Mouse (Mus musculus) lung, embryonic 14.5 days (tissue): ENCODE measurements around the gene Med4. TPM values are rescaled to one million over a fixed set of nuclear protein-coding genes. Genes with fewer than 3 reads are reported as not detected.

Source experiments
- ATAC-seq: fragments of 200-750 bp; cut with Nextera tagmentation; 2 replicates; pipeline ENCODE4 v1.8.0; 2017; ENCODE audit warnings: mild to moderate bottlenecking, moderate TSS enrichment, moderate library complexity; ENCODE audit not compliant: insufficient read depth
- DNase-seq: peaks from one replicate; pipeline ENCODE4 v3.0.0-alpha.2; 2015
- H3K27ac ChIP-seq: fragments of 300-500 bp; sonication (generic); 2 replicates; pipeline ENCODE4 v1.5.1; 2014; ENCODE audit warnings: low read depth, mild to moderate bottlenecking, moderate library complexity
- H3K27me3 ChIP-seq: fragments of 300-500 bp; sonication (generic); 2 replicates; pipeline ENCODE4 v1.6.1; 2014; ENCODE audit warnings: low read length, control low read depth; ENCODE audit not compliant: insufficient read depth
- H3K36me3 ChIP-seq: fragments of 300-500 bp; sonication (generic); 2 replicates; pipeline ENCODE4 v1.6.1; 2014; ENCODE audit warnings: control low read depth; ENCODE audit not compliant: insufficient read depth
- H3K4me1 ChIP-seq: fragments of 300-500 bp; sonication (generic); 2 replicates; pipeline ENCODE4 v1.6.1; 2014; ENCODE audit warnings: antibody characterized with exemption, control low read depth; ENCODE audit not compliant: insufficient read depth
- H3K4me2 ChIP-seq: fragments of 300-500 bp; sonication (generic); 2 replicates; pipeline ENCODE4 v1.6.1; 2014; ENCODE audit warnings: mild to moderate bottlenecking
- H3K4me3 ChIP-seq: fragments of 300-500 bp; sonication (generic); 2 replicates; pipeline ENCODE4 v1.5.1; 2014; ENCODE audit warnings: low read depth, low read length
- H3K9ac ChIP-seq: fragments of 300-500 bp; sonication (generic); 2 replicates; pipeline ENCODE4 v1.6.1; 2014
- H3K9me3 ChIP-seq: fragments of 300-500 bp; sonication (generic); 2 replicates; pipeline ENCODE4 v1.6.1; 2016; ENCODE audit warnings: low read depth, low read length, control low read depth
- CTCF ChIP-seq: IDR thresholded peaks from 2 replicates; pipeline ENCODE4 v1.5.1; 2016; ENCODE audit warnings: antibody characterized with exemption, low read depth
- WGBS: fragments of 180-500 bp; shearing (Covaris S2); extraction: QIAGEN DNeasy Blood & Tissue Kit; methylation state at CpG from one replicate; pipeline ENCODE4 v1.1.7; 2014; 5-methylcytosine and 5-hydroxymethylcytosine counted together
- polyA plus RNA-seq: library from polyadenylated mRNA; unstranded; fragments of >200 nt; fragmentation: Nextera tagmentation; extraction: Ambion mirVana; gene quantifications from 2 replicates; pipeline ENCODE4 v1.2.1, GENCODE M21; 2014

Med4 gene
- polyA plus RNA-seq, 1 experiment from 2014 or later: 91.8 TPM

DNA sequence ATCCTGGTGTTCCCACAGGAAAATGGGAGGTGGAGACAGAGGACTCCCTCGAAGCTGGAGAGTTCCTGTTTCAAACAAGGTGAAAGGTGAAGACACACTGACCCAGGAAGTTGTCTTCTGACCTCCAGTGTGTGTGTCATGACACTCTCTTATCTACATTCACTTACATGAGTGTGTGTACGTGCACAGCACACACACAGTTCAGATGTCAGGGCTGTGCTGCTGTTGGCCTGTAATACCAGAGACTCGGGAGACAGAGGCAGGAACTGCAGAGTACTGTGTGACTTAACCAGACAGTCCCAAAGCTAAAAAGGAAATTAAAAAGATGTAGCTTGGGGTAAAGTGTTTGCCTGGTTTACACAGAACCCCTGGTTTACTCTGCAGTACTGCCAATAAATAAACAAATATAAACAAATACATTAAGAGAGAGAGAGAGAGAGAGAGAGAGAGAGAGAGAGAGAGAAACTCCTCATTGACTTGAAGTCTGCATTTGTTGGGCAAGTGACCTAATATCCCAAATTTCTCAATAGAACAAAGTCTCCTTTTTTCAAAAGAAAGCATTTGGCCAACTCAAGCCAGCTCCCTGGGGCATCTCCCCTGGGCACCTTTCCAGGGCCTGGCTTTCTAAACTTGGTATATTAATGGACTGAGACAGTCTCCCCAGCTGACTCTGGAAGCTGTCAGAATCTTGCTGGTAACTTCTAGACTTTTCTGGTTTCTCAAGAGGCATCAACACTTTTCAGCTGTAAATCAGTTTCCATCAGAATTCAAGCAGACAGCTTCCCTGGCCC is 36.0 kb upstream of the Med4 start:
- Histone ChIP-seq H3K36me3 (no peaks in the 10 kb centered on the region), H3K9ac (no peak overlapping the region), H3K9me3 (no peaks in the 10 kb centered on the region), H3K27ac (peak overlapping the region; percentile 50; the same call in 1 of the 2 replicates), H3K4me2 (no peak overlapping the region; the same call in 1 of the 2 replicates), H3K4me3 (no peak overlapping the region), H3K27me3 (no peaks in the 10 kb centered on the region), H3K4me1 (peaks cover 6% of the 10 kb centered on the region; the same call in 1 of the 2 replicates)
- ATAC-seq (no peak), DNase-seq (peak; percentile 61)
- TF ChIP-seq CTCF: no peak
- 18% methylated on average over 3 of the region's 3 CpGs for WGBS

DNA sequence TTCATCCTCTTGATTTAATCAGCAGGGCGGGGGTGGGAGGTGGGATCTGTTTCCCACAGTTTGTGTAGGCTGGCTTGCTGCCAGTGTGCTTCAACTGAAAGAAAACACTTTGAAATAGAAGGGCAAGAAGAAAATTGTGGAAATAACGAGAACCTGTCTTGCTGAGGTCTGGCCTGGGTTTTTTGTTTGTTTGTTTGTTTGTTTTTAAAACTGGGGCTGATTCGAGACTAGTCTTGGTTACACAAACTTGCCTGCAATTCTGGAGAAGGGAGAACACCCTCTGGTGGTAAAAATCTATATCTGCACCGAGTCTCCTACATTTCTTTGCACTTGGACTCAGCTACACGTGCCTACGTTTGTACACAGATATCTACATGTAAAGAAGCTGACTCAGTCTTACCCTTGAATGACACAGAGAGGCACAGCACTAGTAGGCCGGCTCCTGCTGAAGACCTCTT is 35.2 kb upstream of the Med4 start:
- Histone ChIP-seq H3K9ac (no peak overlapping the region), H3K9me3 (no peaks in the 10 kb centered on the region), H3K36me3 (no peaks in the 10 kb centered on the region), H3K27me3 (no peaks in the 10 kb centered on the region), H3K27ac (peak overlapping the region; percentile 50; the same call in 1 of the 2 replicates), H3K4me1 (peaks cover 6% of the 10 kb centered on the region; the same call in 1 of the 2 replicates), H3K4me3 (no peak overlapping the region), H3K4me2 (peak overlapping the region; percentile 41)
- ATAC-seq: peak; percentile 75; the same call in 1 of the 2 replicates
- 11% methylated on average over 7 of the region's 7 CpGs for WGBS
- peak; percentile 79 for DNase-seq
- peak; percentile 70 for TF ChIP-seq CTCF

DNA sequence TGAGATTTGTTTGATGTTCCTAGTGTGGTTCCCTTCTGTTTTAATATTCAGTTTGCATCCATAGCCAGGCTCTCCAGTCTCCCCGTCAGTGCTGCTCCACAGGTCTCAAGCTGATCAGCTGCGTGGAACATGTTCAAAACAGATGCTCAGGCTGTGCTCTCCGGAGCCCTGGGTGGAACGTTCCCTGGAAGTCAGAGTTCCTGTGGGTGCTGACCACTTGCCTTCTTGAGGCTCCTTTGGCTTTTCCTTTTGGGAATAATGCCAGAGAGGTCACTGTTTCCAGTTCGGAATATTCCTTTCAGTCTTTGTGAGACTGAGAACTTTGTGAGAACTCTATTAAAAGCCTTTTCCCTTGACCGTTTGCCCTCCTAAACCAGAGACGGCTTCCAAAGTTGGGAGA is 34.3 kb upstream of the Med4 start:
- Histone ChIP-seq H3K27me3 (no peaks in the 10 kb centered on the region), H3K36me3 (no peaks in the 10 kb centered on the region), H3K4me2 (no peak overlapping the region), H3K4me1 (peaks cover 6% of the 10 kb centered on the region; the same call in 1 of the 2 replicates), H3K27ac (no peak overlapping the region), H3K4me3 (no peak overlapping the region), H3K9ac (no peak overlapping the region), H3K9me3 (no peaks in the 10 kb centered on the region)
- ATAC-seq (no peak), DNase-seq (no peak)
- TF ChIP-seq CTCF: no peak
- WGBS: 65% methylated on average over 7 of the region's 7 CpGs

GRCm38 (mm10) chr14:73476361-73476934 is 33.4 kb upstream of the Med4 start:
- Histone ChIP-seq H3K9ac (no peak overlapping the region), H3K4me1 (peaks cover 6% of the 10 kb centered on the region; the same call in 1 of the 2 replicates), H3K36me3 (no peaks in the 10 kb centered on the region), H3K4me2 (no peak overlapping the region), H3K9me3 (no peaks in the 10 kb centered on the region), H3K27me3 (no peaks in the 10 kb centered on the region), H3K4me3 (no peak overlapping the region), H3K27ac (no peak overlapping the region)
- DNase-seq: no peak
- WGBS: 73% methylated on average over 8 of the region's 8 CpGs
- TF ChIP-seq CTCF: no peak
- ATAC-seq: no peak

GRCm38 (mm10) chr14:73477077-73477476 is 32.7 kb upstream of the Med4 start:
- no peak overlapping the region for H3K4me3 ChIP-seq
- no peaks in the 10 kb centered on the region for H3K9me3 ChIP-seq
- H3K4me1 ChIP-seq: peaks cover 6% of the 10 kb centered on the region; the same call in 1 of the 2 replicates
- no peak for ATAC-seq
- 89% methylated on average over 10 of the region's 10 CpGs for WGBS
- H3K4me2 ChIP-seq: no peak overlapping the region
- DNase-seq: no peak
- H3K9ac ChIP-seq: no peak overlapping the region
- H3K27me3 ChIP-seq: no peaks in the 10 kb centered on the region
- TF ChIP-seq CTCF: no peak
- H3K36me3 ChIP-seq: no peaks in the 10 kb centered on the region
- H3K27ac ChIP-seq: no peak overlapping the region

GRCm38 (mm10) chr14:73478321-73478720 is 31.5 kb upstream of the Med4 start:
- Histone ChIP-seq H3K36me3 (no peaks in the 10 kb centered on the region), H3K9ac (no peak overlapping the region), H3K4me1 (peaks cover 6% of the 10 kb centered on the region; the same call in 1 of the 2 replicates), H3K27me3 (no peaks in the 10 kb centered on the region), H3K4me2 (no peak overlapping the region), H3K4me3 (no peak overlapping the region), H3K27ac (no peak overlapping the region), H3K9me3 (no peaks in the 10 kb centered on the region)
- WGBS: 56% methylated on average over 3 of the region's 3 CpGs
- no peak for ATAC-seq
- DNase-seq: no peak
- TF ChIP-seq CTCF: no peak

GRCm38 (mm10) chr14:73479771-73480170 is 30.1 kb upstream of the Med4 start:
- H3K4me1 ChIP-seq: no peaks in the 10 kb centered on the region
- 70% methylated on average over 1 of the region's 1 CpGs for WGBS

More at GRCm38 (mm10) chr14:73479771-73480170, 30.1 kb upstream of the Med4 start:
- Histone ChIP-seq H3K9me3 (no peaks in the 10 kb centered on the region), H3K27ac (no peak overlapping the region), H3K4me3 (no peak overlapping the region), H3K36me3 (no peaks in the 10 kb centered on the region), H3K4me2 (no peak overlapping the region), H3K27me3 (no peaks in the 10 kb centered on the region), H3K9ac (no peak overlapping the region)
- TF ChIP-seq CTCF: no peak
- ATAC-seq (no peak), DNase-seq (no peak)
